Mouse (Mus musculus) WW6 (cell line): Measurements from ENCODE around the gene Selenov.
A peak's percentile ranks its signal among the peaks of the same experiment; 100 is the strongest.

ENCODE experiments used
- DNase-seq: peaks from one replicate; pipeline ENCODE4 v3.0.0-alpha.2; 2013; ENCODE audit warnings: low read depth, low spot score

Selenov gene

DNA sequence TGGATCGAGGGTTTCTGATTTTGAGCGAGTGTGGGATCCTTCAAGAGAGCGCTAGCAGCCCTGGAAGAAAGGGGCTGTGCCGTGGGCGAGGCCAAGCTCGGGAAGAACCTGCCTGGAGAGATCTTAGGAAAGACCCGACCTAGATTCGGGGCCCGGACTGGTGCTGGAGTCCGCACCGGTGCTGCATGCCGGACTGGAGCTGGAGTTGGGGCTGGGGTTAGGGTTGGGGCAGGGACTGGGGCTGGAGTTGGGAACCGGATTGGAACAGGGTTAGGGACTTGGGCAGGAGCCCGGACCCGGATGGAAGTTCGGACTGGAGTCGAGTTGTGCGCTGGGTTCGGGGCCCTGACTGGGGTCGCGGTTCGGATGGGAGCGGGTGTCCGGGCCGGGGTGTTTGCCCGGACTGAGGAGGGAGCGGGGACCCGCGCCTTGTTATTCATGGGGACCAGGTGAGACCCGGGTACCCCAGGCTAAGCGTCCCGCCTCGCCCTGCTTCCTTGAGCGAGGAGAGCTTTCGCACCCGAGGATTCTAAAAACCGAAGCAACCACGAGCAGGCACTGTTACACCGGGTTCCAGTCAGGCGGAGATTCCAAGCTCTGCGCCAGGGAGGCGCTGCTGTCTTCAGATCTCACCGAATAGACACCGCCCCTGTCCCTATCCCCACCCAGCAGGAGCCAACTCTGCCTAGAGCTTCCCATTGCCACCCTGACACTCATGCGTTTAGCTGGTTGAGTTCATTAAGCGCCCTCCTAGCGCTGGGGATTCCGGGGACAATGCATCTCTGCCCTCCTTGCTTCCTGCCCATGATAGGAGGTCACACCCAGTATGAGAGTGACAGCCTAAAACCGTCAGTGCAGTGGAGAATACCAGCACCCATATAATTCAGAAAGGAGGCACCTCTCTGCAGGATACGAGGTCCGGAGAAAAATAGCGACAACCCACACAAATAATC, at the start of gene Selenov:
Gene Selenov, minus strand, starts transcription at position 549 of the 953 bp plus-strand sequence.
- DNase-seq: no peak

DNA sequence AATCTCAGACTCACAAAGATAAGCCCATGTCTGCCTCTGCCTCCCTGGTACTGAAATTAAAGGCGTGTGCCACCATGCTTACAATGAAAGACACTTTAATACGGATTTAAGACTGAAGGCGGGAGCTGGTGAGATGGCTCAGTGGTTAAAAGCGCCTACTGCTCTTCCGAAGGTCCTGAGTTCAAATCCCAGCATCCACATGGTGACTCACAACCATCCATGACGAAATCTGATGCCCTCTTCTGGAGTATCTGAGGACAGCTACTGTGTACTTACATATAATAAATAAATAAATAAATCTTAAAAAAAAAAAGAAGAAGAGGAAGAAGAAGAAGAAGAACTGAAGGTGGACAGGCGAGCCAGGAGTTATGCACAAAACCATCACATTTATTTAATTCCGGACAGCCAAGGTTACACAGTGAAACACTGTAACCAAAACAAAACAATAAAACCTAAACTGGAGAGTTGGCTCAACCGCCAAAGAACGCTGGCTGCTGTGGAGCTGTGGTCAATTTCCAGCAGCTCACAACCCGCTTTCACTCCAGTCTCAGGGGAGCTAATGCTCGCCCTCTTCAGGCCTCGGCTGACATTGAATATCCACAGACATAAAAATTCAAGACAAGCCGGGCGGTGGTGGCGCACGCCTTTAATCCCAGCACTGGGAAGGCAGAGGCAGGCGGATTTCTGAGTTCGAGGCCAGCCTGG, 48.4 kb upstream of the Selenov start:
- DNase-seq: peak; percentile 54

DNA sequence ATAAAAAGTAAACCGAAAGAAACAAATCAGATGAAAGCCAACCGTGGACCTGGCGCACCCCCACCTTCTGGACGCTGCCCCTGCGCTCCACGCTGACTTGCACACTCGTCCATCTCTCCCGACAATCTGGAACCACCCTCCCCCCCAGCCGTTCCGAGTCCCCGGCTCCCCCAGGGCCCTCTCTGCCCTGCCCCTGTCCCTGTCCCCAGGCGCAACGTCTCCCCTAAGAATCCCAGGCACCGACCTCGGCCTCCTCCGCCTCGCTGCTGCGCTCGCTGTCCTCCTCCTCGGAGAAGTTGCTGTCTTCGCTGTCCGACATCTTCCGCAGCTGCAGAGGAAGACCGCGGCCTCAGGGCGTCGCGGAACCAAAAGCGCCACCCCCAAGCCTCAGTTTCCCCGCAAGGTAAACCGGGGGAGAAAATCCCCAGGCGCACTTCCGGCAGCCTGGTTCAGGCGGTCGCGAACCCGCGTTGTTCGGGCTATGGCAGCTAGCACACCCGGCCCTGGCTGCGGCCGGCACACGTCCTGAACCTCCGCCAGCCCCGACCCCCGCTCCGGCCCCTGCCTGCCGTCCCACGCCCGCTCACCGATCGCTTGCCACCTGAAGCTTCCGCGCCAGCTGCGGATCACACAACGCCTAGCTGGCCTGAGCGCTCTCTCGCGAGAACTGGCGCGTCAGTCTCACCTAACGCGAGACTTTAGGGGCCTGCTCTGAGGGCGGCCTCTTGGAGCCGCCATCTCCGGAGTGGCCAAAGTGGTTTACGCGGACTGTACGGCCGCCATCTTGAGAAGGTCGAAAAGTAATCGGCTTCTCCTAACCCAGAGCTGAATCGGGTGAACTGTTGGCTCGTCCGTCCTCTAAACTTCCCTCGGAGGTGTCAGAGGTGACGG, 47.4 kb upstream of the Selenov start, which contains the start of gene Supt5:
Gene Supt5, minus strand, starts transcription at position 639 of the 891 bp plus-strand sequence.
- peak; percentile 95 for DNase-seq

GRCm38 (mm10) chr7:28335471-28335870, 44.5 kb upstream of the Selenov start:
- no peak for DNase-seq

GRCm38 (mm10) chr7:28334534-28334933, 43.5 kb upstream of the Selenov start:
- no peak for DNase-seq

DNA sequence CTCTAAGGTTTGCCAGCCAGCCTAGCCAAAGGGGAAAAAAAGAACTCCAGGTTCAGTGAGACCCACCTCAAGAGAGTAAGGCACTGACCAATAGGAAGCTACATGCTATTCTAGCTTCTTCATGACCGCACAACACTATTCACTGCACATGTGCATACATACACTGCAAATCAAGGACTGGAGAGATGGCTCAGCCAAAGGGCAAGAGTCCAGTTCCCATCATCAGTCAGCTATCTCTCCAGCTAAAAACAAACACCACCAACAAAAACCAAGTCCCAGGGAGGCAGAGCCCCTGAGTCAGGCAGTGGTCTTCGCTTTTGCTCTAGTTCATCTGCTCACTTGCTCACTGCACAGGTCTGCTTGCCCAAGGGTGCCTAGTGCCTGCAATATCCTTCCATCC, 37.3 kb upstream of the Selenov start:
- no peak for DNase-seq

DNA sequence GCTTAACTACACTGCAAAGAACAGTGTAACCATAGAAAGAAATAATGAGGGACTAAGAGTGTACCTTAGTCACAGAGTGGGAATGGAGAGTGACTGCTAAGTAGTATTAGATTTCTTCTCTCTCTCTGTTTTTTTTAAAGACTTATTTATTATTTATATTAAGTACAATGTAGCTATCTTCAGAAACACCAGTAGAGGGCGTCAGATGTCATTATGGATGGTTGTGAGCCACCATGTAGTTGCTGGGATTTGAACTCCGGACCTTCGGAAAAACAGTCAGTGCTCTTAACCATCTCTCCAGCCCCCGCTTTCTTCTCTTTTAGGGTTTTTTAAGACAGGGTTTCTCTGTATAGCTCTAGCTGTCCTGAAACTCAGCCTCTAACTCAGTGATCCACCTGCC, 35.5 kb upstream of the Selenov start:
- DNase-seq: no peak

DNA sequence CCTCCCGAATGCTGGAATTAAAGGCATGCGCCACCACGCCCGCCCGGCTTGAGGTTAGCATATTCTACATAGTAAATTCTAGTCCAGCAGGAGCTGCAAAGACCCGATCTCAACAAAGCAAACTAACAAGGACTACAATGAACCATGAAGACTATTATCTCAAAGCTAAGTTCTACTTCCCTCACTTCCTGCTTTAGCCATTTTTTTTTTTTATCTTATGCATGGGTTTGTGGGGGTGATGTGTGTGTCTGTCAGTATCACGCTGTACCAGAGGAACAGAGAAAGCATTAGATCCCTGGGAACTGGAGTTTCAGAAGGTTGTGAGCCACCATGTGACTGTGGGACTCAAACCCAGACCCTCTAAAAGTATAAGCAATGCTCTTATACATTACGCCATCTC, 34.3 kb upstream of the Selenov start:
- no peak for DNase-seq

DNA sequence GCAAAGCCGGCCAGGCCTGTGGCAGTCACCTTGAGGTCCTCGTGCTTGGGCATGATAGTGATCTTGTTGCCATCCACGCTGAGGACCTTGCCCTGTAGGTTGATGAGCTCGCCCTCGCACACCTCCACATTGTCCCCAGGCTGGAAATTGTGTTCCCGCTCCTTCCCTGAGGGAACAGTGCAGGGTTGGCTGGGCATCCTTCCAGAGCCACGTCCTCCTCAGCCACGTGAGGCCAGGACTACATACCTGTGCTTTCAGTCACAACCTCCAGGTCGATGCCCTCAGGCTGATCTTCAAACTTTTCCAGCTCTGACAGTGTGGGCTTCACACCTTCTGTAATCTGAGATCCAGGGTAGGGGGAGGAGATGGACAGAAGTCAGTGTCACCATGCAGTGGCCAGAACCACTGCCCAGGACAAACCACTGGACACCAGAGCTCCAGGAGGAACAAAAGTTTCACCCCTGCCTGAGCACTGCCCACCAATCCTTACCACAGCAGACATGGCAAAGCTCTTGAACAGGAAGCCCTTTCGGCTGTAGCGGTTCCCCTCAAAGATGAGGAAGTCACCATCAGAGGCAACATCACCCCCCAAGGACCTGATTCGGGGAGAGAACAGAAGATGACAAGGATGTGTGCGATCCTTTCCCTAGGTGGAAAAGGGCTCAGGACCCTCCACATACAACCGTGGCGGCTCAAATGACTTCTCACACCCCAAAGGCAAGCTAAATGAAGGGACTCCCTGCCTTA, 31.2 kb upstream of the Selenov start:
- no peak for DNase-seq

DNA sequence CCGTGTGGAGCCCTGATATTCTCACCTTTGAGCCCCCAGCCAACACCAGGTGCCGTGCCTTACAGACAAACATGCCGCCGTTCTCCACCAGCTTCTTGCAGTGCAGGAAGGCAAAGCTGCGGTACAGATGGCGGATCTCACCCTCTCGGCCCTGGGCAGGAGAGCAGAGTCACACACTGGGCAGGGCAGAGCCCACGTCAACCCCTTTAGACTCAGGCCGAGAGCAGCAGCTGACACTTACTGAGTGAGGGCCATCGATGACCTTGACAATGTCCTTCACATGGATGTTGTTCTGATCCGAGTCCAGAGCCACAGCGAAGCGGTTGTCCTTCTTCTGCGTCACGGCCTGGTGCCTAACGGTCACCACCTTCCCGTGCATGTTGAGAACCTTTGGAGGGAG, 27.7 kb upstream of the Selenov start:
- no peak for DNase-seq

GRCm38 (mm10) chr7:28318036-28318435, 27.1 kb upstream of the Selenov start:
- no peak for DNase-seq

DNA sequence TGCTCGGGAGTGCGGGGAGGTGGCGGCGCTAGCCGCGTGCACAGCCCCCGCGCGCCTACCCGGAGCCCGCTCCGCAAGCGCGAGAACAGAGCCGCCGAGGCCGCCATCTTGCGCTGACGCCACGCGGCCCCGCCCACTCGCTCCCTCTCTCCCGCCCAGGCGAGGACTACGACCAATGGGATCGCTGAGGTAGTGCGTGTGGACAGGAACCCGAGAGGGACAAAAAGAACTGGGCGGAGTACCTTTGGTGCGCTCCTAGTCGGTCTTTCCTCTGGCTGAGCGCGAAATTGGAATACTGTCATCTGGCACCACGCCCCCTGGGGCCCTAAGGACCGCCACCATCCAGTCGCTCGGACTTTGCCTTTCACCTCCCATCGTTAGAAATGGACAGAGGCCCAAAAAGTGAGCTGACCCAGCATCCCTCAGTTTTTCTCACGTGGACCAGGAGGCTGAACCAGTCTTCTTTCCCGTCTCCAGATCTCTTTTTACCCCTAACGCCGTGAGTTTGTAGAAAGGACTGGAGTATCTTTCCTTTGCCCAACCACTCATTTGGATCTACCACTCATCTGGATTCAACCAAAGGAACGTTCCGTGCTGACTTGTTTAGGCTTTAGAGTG, 21.0 kb upstream of the Selenov start, which contains the start of gene Timm50:
Gene Timm50, minus strand, starts transcription at position 147 of the 618 bp plus-strand sequence.
- DNase-seq: peak; percentile 92

DNA sequence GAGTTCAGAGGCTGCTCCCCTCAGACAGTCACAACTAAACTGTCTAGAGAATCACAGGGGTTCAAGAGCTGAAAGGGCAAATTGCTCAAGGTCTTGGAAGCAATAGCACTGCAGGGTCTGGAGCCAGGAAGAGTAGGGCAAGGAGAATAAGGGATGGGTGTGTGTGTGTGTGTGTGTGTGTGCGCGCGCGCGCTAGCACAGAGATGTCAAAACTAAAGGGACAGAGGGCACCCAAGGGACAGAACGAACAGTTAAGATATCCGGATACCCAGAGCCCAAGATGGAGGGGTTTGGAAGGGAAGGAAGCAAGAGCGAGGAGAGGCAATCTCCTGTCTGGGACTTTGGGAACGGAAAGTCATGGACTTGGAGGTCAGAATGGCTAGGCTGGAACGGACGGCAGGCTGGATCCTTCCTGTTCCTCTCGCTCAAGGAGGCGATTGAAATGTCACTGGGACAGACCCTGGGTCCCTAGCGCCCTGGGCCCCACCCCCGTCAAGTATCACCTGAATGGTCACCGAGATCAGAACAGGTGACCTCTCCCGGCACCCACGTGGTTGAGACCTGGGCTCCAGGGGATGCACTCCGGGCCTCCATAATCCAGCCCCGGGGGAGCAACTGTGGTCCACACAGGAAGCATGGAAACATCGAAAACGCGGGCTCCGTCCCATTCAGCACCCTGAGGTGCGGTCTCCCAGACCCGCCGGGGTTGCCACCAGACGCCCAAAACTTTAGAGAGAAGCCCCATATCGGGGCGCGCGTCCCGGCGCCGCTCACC, 20.4 kb upstream of the Selenov start:
- no peak for DNase-seq

GRCm38 (mm10) chr7:28309737-28310136, 18.8 kb upstream of the Selenov start:
- no peak for DNase-seq

GRCm38 (mm10) chr7:28306216-28306615, 15.2 kb upstream of the Selenov start:
- DNase-seq: no peak

DNA sequence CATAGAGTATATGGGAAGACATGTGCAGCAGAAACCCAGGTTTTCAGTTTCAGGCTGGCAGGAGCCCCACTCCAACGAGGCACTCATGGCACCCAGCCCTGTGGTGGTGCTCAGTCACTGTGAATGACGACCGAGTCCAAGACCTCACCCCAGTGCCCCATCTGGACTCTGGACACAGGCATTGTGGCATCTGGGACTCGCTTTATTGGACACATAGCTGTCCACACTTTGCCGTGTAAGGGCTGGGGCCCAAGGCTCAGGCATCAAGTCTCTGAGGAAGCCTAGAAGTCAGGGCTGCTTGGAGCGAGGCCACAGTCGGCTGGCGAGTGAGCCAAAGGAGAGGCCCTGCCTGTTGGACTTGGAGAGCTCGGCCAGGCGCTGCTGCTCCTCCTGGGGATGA, 14.7 kb upstream of the Selenov start:
- DNase-seq: no peak

DNA sequence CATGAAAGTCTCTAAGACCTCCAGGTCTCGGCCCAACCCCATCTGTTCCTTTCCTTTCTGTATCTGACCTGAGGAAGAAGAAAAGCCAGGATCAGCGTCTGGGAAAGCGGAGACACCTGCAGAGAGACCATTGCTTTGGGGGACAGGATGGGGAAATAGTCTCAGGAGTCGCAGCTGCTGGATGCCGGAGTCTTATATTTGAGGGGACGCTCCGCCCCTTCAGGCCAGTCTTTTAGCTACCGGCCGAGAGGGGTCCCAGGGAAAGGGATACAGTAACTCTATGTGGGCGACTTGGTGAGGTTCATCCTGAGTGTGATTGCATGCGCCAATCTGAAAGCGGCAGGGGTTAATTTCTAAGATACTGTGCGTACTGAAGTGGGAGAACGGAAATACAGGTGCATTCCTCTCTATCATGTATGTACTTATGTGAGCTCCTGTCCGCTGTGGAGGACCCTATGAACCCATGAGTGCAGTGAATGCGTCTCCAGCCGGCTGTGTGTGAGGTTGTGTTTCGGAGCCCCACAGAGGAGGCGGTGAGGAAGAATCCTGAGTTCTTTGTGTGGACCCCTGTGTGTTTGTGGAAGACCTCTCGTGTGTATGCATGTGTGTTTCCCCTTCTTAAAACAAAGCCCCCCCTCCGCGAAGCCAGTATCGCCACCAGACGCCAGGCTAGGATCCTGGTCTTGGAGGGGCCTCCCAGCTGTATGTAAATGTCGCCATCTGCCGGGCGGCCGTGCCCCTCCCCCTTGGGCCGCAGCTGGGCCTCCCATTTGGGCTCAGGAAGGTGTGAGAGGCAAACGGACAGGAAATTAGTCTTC, 10.8 kb upstream of the Selenov start, which contains the start of gene Dll3:
Gene Dll3, minus strand, starts transcription at position 623 of the 818 bp plus-strand sequence.
- no peak for DNase-seq

DNA sequence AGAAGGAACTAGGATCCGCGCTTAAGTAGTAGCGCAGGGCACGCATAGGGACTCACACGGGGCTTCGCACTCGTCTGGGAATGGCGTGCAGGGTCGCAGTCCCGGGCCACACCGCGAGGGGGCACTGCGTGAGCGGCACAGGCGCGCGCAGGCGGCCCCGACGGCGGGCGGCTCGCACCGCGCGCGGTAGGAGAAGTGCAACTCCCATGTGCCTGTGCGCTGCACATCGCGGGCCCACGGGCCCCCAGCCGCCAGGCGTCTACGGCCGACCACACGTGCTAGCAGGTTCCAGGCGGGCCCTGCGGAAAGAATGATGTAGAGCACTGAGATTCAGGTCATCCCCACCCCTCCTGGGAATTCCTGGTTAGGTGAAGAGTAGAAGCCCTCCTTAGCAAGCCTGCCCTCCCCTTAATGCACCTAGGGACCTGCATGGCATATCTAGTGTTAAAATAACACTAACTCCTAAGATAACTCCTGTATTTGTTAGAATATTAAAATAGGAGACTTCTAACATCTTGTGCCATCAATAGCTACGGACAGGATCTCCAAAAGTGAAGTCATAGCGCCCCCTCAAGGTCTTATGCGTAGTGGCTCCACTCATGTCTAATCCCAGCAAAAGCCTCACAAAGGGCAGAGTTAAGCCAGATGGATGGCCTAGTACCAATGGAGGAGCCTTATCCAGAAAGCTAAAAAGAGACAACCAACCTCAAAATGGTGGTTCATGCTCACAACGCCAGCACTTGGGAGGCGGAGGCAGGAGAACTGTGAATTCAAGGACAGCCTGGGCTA, 8.0 kb upstream of the Selenov start:
- DNase-seq: no peak
